Mouse (Mus musculus) stomach, postnatal 0 days (tissue): Measurements from ENCODE around the gene Flot2. TPM values are rescaled to one million over a fixed set of nuclear protein-coding genes. Genes with fewer than 3 reads are reported as not detected.
A peak's percentile ranks its signal among the peaks of the same experiment; 100 is the strongest.

Experiments
- ATAC-seq: fragments of 200-750 bp; cut with Nextera tagmentation; 2 replicates; pipeline ENCODE4 v1.8.0; 2017; ENCODE audit not compliant: low FRiP score, low TSS enrichment
- DNase-seq: peaks from one replicate; pipeline ENCODE4 v3.0.0-alpha.2; 2016; ENCODE audit warnings: low spot score
- H3K27ac ChIP-seq: fragments of 300-500 bp; sonication (generic); replicated peaks from 2 replicates; pipeline ENCODE4 v1.5.1; 2014; ENCODE audit warnings: mild to moderate bottlenecking, control low read depth
- H3K27me3 ChIP-seq: fragments of 300-500 bp; sonication (generic); 2 replicates; pipeline ENCODE4 v1.6.1; 2014; ENCODE audit warnings: low read length; ENCODE audit not compliant: control insufficient read depth, insufficient read depth
- H3K36me3 ChIP-seq: fragments of 300-500 bp; sonication (generic); 2 replicates; pipeline ENCODE4 v1.6.1; 2014; ENCODE audit warnings: low read length, mixed read lengths; ENCODE audit not compliant: control insufficient read depth, insufficient read depth
- H3K4me1 ChIP-seq: fragments of 300-500 bp; sonication (generic); replicated peaks from 2 replicates; pipeline ENCODE4 v1.6.1; 2014; ENCODE audit warnings: antibody characterized with exemption; ENCODE audit not compliant: control insufficient read depth, insufficient read depth
- H3K4me2 ChIP-seq: fragments of 300-500 bp; sonication (generic); replicated peaks from 2 replicates; pipeline ENCODE4 v1.6.1; 2014; ENCODE audit warnings: low read depth, mild to moderate bottlenecking, control low read depth, moderate library complexity
- H3K4me3 ChIP-seq: fragments of 300-500 bp; sonication (generic); 2 replicates; pipeline ENCODE4 v1.5.1; 2014; ENCODE audit warnings: low read depth, low read length, control low read depth
- H3K9ac ChIP-seq: fragments of 300-500 bp; sonication (generic); 2 replicates; pipeline ENCODE4 v1.6.1; 2014; ENCODE audit warnings: mild to moderate bottlenecking, low read length, control low read depth, mixed read lengths
- H3K9me3 ChIP-seq: fragments of 300-500 bp; sonication (generic); 2 replicates; pipeline ENCODE4 v1.6.1; 2016; ENCODE audit warnings: low read length; ENCODE audit not compliant: control insufficient read depth
- CTCF ChIP-seq: IDR thresholded peaks from 2 replicates; pipeline ENCODE4 v1.5.1; 2016; ENCODE audit warnings: antibody characterized with exemption, low read depth, mild to moderate bottlenecking, moderate library complexity
- EP300 ChIP-seq: optimal IDR thresholded peaks from 2 replicates; pipeline ENCODE3; 2016; ENCODE audit warnings: antibody characterized with exemption
- WGBS: fragments of 180-500 bp; shearing (Covaris S2); extraction: QIAGEN DNeasy Blood & Tissue Kit; methylation state at CpG from one replicate; pipeline ENCODE4 v1.1.7; 2014; 5-methylcytosine and 5-hydroxymethylcytosine counted together
- polyA plus RNA-seq: library from polyadenylated mRNA; unstranded; fragments of >200 nt; fragmentation: Nextera tagmentation; extraction: Ambion mirVana; gene quantifications from 2 replicates; pipeline ENCODE4 v1.2.1, GENCODE M21; 2015

Flot2 gene
- polyA plus RNA-seq, 1 experiment from 2014 or later = 30.9 TPM

DNA sequence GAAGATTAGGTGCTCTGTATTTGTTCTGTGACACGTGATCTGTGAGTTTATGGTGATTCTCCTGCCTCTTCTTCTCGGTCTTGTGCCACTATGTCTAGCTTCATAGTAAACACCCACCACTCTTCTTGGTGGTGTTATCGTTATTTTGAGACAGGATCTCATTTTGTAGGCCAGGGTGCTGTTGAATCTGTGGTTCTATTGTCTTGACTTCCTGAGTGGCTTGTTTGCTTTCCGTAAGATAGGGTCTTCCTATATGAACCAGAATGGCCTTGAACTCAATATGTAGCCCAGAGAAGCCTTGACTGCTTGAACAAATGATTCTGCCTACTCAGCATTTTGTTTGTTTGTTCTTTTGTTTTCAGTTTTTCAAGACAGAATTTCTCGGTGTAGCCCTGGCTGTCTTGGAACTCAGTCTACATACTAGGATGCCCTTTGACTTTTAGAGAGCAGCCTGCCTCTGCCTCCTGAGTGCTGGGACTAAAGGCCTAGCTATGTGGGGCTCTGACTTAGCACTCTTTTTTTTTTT is 50.1 kb downstream of the Flot2 start:
- Histone ChIP-seq H3K4me1 (no peaks in the 10 kb centered on the region), H3K36me3 (no peaks in the 10 kb centered on the region), H3K4me3 (no peak overlapping the region), H3K9ac (no peak overlapping the region), H3K27ac (no peak overlapping the region), H3K27me3 (no peaks in the 10 kb centered on the region), H3K4me2 (no peak overlapping the region), H3K9me3 (no peaks in the 10 kb centered on the region)
- WGBS = 74% methylated on average over 5 of the region's 5 CpGs
- no peak for TF ChIP-seq CTCF
- TF ChIP-seq EP300 = no peak
- no peak for ATAC-seq
- no peak for DNase-seq

DNA sequence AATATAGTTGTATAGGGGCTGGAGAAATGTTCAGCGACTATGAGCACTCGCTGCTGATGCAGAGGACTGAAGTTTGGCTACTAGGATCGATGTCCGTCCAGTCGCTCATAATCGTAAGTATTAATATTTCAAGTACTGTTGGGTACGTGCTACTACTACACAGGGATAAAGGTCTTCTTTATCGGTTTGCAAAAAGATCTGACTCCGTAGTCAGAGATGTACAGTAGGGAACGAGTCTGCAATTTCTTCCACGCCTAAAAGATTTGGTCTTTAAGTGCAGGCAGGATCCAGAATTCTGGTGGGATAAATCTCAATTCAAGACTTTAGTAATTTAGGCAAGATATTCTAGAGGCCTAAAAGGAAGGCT is 56.4 kb downstream of the Flot2 start:
- ATAC-seq = peak; percentile 30; the same call in 1 of the 2 replicates
- 45% methylated on average over 11 of the region's 11 CpGs for WGBS
- peak overlapping the region; percentile 70; the same call in 1 of the 2 replicates for H3K27ac ChIP-seq

GRCm38 (mm10) chr11:78094504-78095143 is 56.9 kb downstream of the Flot2 start, which contains the start of gene Fam222b:
TSS of gene Fam222b (plus strand) at chr11:78094660.
- Histone ChIP-seq H3K9ac (peak within 1 kb of the TSS; percentile 69), H3K27me3 (no peaks in the 10 kb centered on the region), H3K9me3 (no peaks in the 10 kb centered on the region), H3K27ac (peak within 1 kb of the TSS; percentile 70; the same call in 1 of the 2 replicates), H3K36me3 (no peaks in the 10 kb centered on the region), H3K4me3 (peak within 1 kb of the TSS; percentile 77), H3K4me2 (peak within 1 kb of the TSS; percentile 83), H3K4me1 (0 out of 2 replicates have a peak, but pooled peaks cover 3% of the 10 kb centered on the region)
- TF ChIP-seq EP300 (no peak), CTCF (no peak)
- peak; percentile 96 for ATAC-seq
- DNase-seq = peak; percentile 92
- WGBS = under 1% methylated on average over 38 of the region's 38 CpGs

More for the DNA sequence above, 56.4 kb downstream of the Flot2 start:
- no peaks in the 10 kb centered on the region for H3K36me3 ChIP-seq
- H3K9ac ChIP-seq = peak overlapping the region; percentile 69
- 0 out of 2 replicates have a peak, but pooled peaks cover 3% of the 10 kb centered on the region for H3K4me1 ChIP-seq
- peak overlapping the region; percentile 83 for H3K4me2 ChIP-seq
- TF ChIP-seq CTCF (no peak), EP300 (no peak)
- DNase-seq = no peak
- H3K9me3 ChIP-seq = no peaks in the 10 kb centered on the region
- H3K4me3 ChIP-seq = peak overlapping the region; percentile 77
- H3K27me3 ChIP-seq = no peaks in the 10 kb centered on the region

DNA sequence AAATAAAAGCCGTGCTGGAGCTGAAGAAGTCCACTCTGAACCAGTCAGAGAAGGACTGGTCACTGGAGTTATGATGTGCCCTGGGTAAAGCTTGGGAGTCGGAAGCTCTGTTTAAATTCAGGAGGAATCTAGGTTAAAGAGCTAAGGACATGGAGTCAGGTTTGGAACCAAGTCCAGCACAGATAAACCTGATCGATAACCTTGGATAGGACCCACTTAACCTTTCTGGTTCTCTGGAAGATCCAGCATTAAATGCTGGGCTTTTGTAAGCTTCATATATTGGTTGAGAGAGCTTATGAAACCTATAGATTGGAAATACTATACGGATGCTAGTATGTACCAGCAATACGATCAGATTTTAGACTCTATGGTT is 57.4 kb downstream of the Flot2 start:
- Histone ChIP-seq H3K4me2 (peak overlapping the region; percentile 83), H3K4me1 (0 out of 2 replicates have a peak, but pooled peaks cover 3% of the 10 kb centered on the region), H3K4me3 (peak overlapping the region; percentile 77), H3K9me3 (no peaks in the 10 kb centered on the region), H3K36me3 (no peaks in the 10 kb centered on the region), H3K27me3 (no peaks in the 10 kb centered on the region), H3K9ac (peak overlapping the region; percentile 69), H3K27ac (peak overlapping the region; percentile 70; the same call in 1 of the 2 replicates)
- ATAC-seq (peak; percentile 46; the same call in 1 of the 2 replicates), DNase-seq (no peak)
- TF ChIP-seq EP300 (no peak), CTCF (no peak)
- 23% methylated on average over 5 of the region's 5 CpGs for WGBS

DNA sequence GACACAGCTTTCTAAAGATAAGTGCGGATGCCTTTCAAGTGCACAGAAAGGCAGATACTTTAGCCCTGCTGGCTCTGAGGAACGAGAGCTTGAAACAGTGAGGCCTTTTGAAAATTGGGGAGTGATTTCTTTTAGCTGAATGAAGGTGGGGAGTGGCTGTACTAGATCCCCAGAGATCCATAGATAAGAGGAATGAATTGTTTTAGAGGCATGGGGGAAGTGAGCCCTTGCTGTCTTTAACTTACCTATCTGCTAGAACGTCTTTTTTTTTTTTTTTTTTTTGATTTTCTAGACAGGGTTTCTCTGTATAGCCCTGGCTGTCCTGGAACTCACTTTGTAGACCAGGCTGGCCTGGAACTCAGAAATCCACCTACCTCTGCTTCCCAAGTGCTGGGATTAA is 59.3 kb downstream of the Flot2 start:
- DNase-seq (no peak), ATAC-seq (no peak)
- Histone ChIP-seq H3K9me3 (no peaks in the 10 kb centered on the region), H3K36me3 (no peaks in the 10 kb centered on the region), H3K4me2 (no peak overlapping the region), H3K9ac (peak overlapping the region; percentile 31; the same call in 1 of the 2 replicates), H3K27me3 (no peaks in the 10 kb centered on the region), H3K4me3 (no peak overlapping the region), H3K27ac (no peak overlapping the region), H3K4me1 (0 out of 2 replicates have a peak, but pooled peaks cover 3% of the 10 kb centered on the region)
- no peak for TF ChIP-seq CTCF
- TF ChIP-seq EP300 = no peak
- 27% methylated on average over 3 of the region's 3 CpGs for WGBS

DNA sequence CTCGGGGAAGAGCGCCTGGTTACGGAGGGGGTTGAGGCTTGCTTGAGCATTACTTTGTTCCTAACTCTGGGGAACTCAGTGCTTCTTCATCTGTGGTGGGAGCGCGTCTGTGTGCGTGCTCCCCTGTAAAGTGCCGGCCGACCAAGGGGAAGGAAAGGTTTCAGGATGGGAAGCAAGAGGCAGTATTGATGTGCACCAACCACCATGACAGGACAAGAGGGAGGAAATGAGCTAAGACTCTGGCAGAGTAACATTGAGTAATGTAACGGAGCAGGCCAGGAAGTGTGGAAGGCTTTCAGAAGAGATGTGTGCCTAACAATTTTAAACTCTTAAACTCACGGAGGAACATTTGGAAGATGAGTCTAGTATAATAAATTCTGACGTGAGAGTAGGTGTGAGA is 63.0 kb downstream of the Flot2 start:
- WGBS = 78% methylated on average over 11 of the region's 11 CpGs
- Histone ChIP-seq H3K4me2 (no peak overlapping the region), H3K9me3 (no peaks in the 10 kb centered on the region), H3K4me1 (0 out of 2 replicates have a peak, but pooled peaks cover 3% of the 10 kb centered on the region), H3K27ac (no peak overlapping the region), H3K9ac (no peak overlapping the region), H3K36me3 (no peaks in the 10 kb centered on the region), H3K4me3 (no peak overlapping the region), H3K27me3 (no peaks in the 10 kb centered on the region)
- no peak for DNase-seq
- TF ChIP-seq EP300 = no peak
- ATAC-seq = no peak
